Mouse (Mus musculus): ENCODE measurements around the gene Trim72. TPM values are rescaled to one million over a fixed set of nuclear protein-coding genes. Genes with fewer than 3 reads are reported as not detected.
A peak's percentile ranks its signal among the peaks of the same experiment; 100 is the strongest.

Trim72 gene
- total and polyA plus RNA-seq, 3 experiments = 0.14 to 0.19 TPM; not detected in 1

GRCm38 (mm10) chr7:128023565-128023964, 19.8 kb downstream of the Trim72 start:
- Histone ChIP-seq H3K27me3 (ENCODE audit: control insufficient read depth in 1 of 2, insufficient read depth in 2 of 2, low read length in 2 of 2) (no peaks in the 10 kb centered on the region), H3K4me3 (ENCODE audit: control insufficient read depth in 1 of 2, insufficient read depth in 1 of 2, low read depth in 2 of 2, low read length in 2 of 2) (no peak overlapping the region), H3K9ac (ENCODE audit: control insufficient read depth, low read depth, low read length, poor library complexity, severe bottlenecking) (no peak overlapping the region), H3K27ac (ENCODE audit: control insufficient read depth, low read depth, low read length) (no peak overlapping the region), H3K79me2 (ENCODE audit: control insufficient read depth, insufficient read depth, low read length, poor library complexity) (no peaks in the 10 kb centered on the region), H3K36me3 (ENCODE audit: control insufficient read depth in 1 of 2, insufficient read depth in 2 of 2, low read length in 2 of 2) (no peaks in the 10 kb centered on the region), H3K4me1 (ENCODE audit: control insufficient read depth in 1 of 2, insufficient read depth in 2 of 2, low read length in 2 of 2) (peaks cover 0 to 4% of the 10 kb centered on the region in 2 experiments; a peak in 1 of 4 replicates), H3K9me3 (replicated peaks; ENCODE audit: insufficient read depth, low read length) (no peaks in the 10 kb centered on the region)
- no peak for DNase-seq (ENCODE audit: low read depth, low spot score)
- TF ChIP-seq CTCF (IDR thresholded peaks at IDR 0.05 in 2 of 3, conservative IDR thresholded peaks at IDR 0.05 in 1 of 3; ENCODE audit: control insufficient read depth in 1 of 3, insufficient read depth in 1 of 3, low read depth in 2 of 3, low read length in 3 of 3, poor library complexity in 1 of 3, severe bottlenecking in 1 of 3) = no peak
- no peak for TF ChIP-seq MAFK (IDR thresholded peaks at IDR 0.05; ENCODE audit: borderline replicate concordance, low read depth, low read length)
- TF ChIP-seq USF1 (IDR thresholded peaks at IDR 0.05; ENCODE audit: low read depth, low read length) = no peak
- no peak for TF ChIP-seq ELF1 (IDR thresholded peaks at IDR 0.05; ENCODE audit: low read depth, low read length)
- no peak for TF ChIP-seq TAL1 (IDR thresholded peaks at IDR 0.05; ENCODE audit: low read length)
- no peak for TF ChIP-seq GATA1 (IDR thresholded peaks at IDR 0.05; ENCODE audit: low read depth, low read length)
- no peak for TF ChIP-seq UBTF (IDR thresholded peaks at IDR 0.05; ENCODE audit: borderline replicate concordance, insufficient read depth, low read depth, low read length)
- TF ChIP-seq POLR2AphosphoS2 (IDR thresholded peaks at IDR 0.05; ENCODE audit: low read length) = no peak
- no peak for TF ChIP-seq ZC3H11A (IDR thresholded peaks at IDR 0.05; ENCODE audit: low read depth, low read length)
- TF ChIP-seq NRF1 (IDR thresholded peaks at IDR 0.05; ENCODE audit: insufficient read depth, low read depth, low read length, poor library complexity, severe bottlenecking) = no peak
- TF ChIP-seq SIN3A (IDR thresholded peaks at IDR 0.05; ENCODE audit: low read length) = no peak
- no peak for TF ChIP-seq KAT2A (conservative IDR thresholded peaks at IDR 0.05; ENCODE audit: low read depth, low read length)
- TF ChIP-seq POLR2AphosphoS5 (IDR thresholded peaks at IDR 0.05; ENCODE audit: borderline replicate concordance, low read depth, low read length) = no peak
- TF ChIP-seq MYB (IDR thresholded peaks at IDR 0.05; ENCODE audit: low read depth, low read length) = no peak
- no peak for TF ChIP-seq GABPA (IDR thresholded peaks at IDR 0.05; ENCODE audit: low read depth, low read length)
- no peak for TF ChIP-seq RAD21 (IDR thresholded peaks at IDR 0.05; ENCODE audit: low read depth, low read length)
- TF ChIP-seq ZNF384 (IDR thresholded peaks at IDR 0.05; ENCODE audit: low read depth, low read length) = no peak
- no peak for TF ChIP-seq ETS1 (IDR thresholded peaks at IDR 0.05; ENCODE audit: low read depth, low read length)

- Histone ChIP-seq H3K27ac (ENCODE audit: control insufficient read depth, low read depth, low read length) (no peak overlapping the region), H3K79me2 (ENCODE audit: control insufficient read depth, insufficient read depth, low read length, poor library complexity) (no peaks in the 10 kb centered on the region), H3K4me1 (ENCODE audit: control insufficient read depth in 1 of 2, insufficient read depth in 2 of 2, low read length in 2 of 2) (peaks cover 0 to 4% of the 10 kb centered on the region in 2 experiments; a peak in 1 of 4 replicates), H3K36me3 (ENCODE audit: control insufficient read depth in 1 of 2, insufficient read depth in 2 of 2, low read length in 2 of 2) (no peaks in the 10 kb centered on the region), H3K9ac (ENCODE audit: control insufficient read depth, low read depth, low read length, poor library complexity, severe bottlenecking) (no peak overlapping the region), H3K4me3 (ENCODE audit: control insufficient read depth in 1 of 2, insufficient read depth in 1 of 2, low read depth in 2 of 2, low read length in 2 of 2) (no peak overlapping the region), H3K27me3 (ENCODE audit: control insufficient read depth in 1 of 2, insufficient read depth in 2 of 2, low read length in 2 of 2) (no peaks in the 10 kb centered on the region), H3K9me3 (replicated peaks; ENCODE audit: insufficient read depth, low read length) (no peaks in the 10 kb centered on the region)
- peak; percentile 60; the same call in 1 of the 2 replicates for TF ChIP-seq BHLHE40 (IDR thresholded peaks at IDR 0.05; ENCODE audit: borderline replicate concordance, low read depth, low read length)
- no peak for TF ChIP-seq JUND (IDR thresholded peaks at IDR 0.05; ENCODE audit: low read depth, low read length)
- peak; percentile 38 for DNase-seq (ENCODE audit: low read depth, low spot score)
Observed at GRCm38 (mm10) chr7:128024364-128024763, 20.6 kb downstream of the Trim72 start.

Measured in MEL (cell line).